Mouse (Mus musculus): ENCODE results near the gene Gm10961.

DNA sequence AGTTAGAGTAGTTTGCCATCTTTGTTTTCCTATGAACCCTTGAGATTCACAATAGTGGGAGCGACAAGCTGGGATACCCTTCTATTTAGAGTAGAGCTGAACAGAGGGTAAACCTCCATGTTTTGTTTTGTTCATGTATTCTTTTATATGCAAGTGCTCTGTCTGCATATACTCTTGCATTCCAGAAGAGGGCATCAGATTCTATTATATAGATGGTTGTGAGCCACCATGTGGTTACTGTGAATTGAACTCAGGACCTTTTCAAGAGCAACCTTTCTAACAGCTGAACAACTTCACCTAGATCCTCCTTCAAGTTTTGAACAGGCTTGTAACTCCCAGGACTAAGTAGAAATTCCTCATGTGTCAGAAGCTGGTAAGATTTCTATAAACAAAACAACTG lies 27.9 kb downstream of the Gm10961 start:
- no peak for TF ChIP-seq EP300 (IDR thresholded peaks at IDR 0.05)
- TF ChIP-seq CTCF (IDR thresholded peaks at IDR 0.05): peak; percentile 45

Data from lung, postnatal 0 days (tissue).